Mouse (Mus musculus): ENCODE results near the gene Ins2. TPM values are rescaled to one million over a fixed set of nuclear protein-coding genes. Genes with fewer than 3 reads are reported as not detected.

The Ins2 gene
- total RNA-seq, 1 experiment: not detected

GRCm38 (mm10) chr7:142655633-142656032, 87.5 kb downstream of the Ins2 start:
- in situ Hi-C loops (cut with MboI; ENCODE audit: low sequenced_read_pairs in 2 of 2, unreplicated experiment in 2 of 2): no loop called here
- Histone ChIP-seq H3K9me3 (ENCODE audit: control insufficient read depth, insufficient read depth, low read depth, low read length) (no peaks in the 10 kb centered on the region), H3K27ac (ENCODE audit: insufficient read depth, low read depth, low read length, poor library complexity, severe bottlenecking) (no peak overlapping the region), H3K9ac (ENCODE audit: insufficient read depth, low read depth, low read length, poor library complexity, severe bottlenecking) (no peak overlapping the region), H3K4me1 (ENCODE audit: control insufficient read depth in 2 of 2, insufficient read depth in 2 of 2, low read length in 2 of 2, poor library complexity in 1 of 2) (peaks cover 0 to 24% of the 10 kb centered on the region in 2 experiments; a peak in 1 of 4 replicates), H3K4me3 (ENCODE audit: insufficient read depth in 1 of 2, low read depth in 1 of 2, low read length in 2 of 2, poor library complexity in 1 of 2, severe bottlenecking in 1 of 2) (no peak overlapping the region), H3K36me3 (ENCODE audit: control insufficient read depth, insufficient read depth, low read length, poor library complexity, severe bottlenecking) (no peaks in the 10 kb centered on the region)
- DNase-seq (ENCODE audit: low read depth, low spot score): no peak
- no peak for TF ChIP-seq ZC3H11A (IDR thresholded peaks at IDR 0.05; ENCODE audit: borderline replicate concordance, low read depth, low read length)
- no peak for TF ChIP-seq HCFC1 (IDR thresholded peaks at IDR 0.05; ENCODE audit: borderline replicate concordance, insufficient read depth, low read length)
- no peak for TF ChIP-seq CHD2 (IDR thresholded peaks at IDR 0.05; ENCODE audit: low read depth, low read length)
- no peak for TF ChIP-seq MAFK (IDR thresholded peaks at IDR 0.05; ENCODE audit: insufficient read depth, low read depth, low read length)
- no peak for TF ChIP-seq ZNF384 (IDR thresholded peaks at IDR 0.05; ENCODE audit: low read depth, low read length)

DNA sequence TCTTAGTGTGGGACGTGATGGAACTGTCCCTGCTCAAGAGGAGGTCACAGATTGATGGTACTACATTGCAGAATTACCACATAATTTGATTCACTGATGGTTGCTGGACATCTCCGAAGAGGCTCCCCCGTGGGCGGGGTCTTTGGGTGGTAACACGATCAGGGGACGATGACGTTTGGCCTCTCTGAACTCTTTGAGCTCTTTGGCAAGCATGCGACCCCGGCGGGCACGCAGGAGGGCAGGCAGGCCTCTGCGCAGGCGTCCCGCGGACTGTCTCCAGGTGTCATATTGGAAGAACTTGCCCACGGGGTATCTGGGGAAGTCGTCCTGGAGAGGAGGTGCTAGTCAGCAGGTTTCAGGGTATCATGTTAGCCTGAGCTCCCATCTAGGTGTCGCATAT, 89.5 kb downstream of the Ins2 start:
- H3K36me3 ChIP-seq (ENCODE audit: control insufficient read depth, insufficient read depth, low read length, poor library complexity, severe bottlenecking): no peaks in the 10 kb centered on the region
- H3K9ac ChIP-seq (ENCODE audit: insufficient read depth, low read depth, low read length, poor library complexity, severe bottlenecking): no peak overlapping the region
- no peaks in the 10 kb centered on the region for H3K9me3 ChIP-seq (ENCODE audit: control insufficient read depth, insufficient read depth, low read depth, low read length)
- H3K27ac ChIP-seq (ENCODE audit: insufficient read depth, low read depth, low read length, poor library complexity, severe bottlenecking): no peak overlapping the region
- H3K4me3 ChIP-seq (ENCODE audit: insufficient read depth in 1 of 2, low read depth in 1 of 2, low read length in 2 of 2, poor library complexity in 1 of 2, severe bottlenecking in 1 of 2): no peak overlapping the region
- no peak for DNase-seq (ENCODE audit: low read depth, low spot score)
- H3K4me1 ChIP-seq (ENCODE audit: control insufficient read depth in 2 of 2, insufficient read depth in 2 of 2, low read length in 2 of 2, poor library complexity in 1 of 2): peaks cover 0 to 14% of the 10 kb centered on the region in 2 experiments; a peak in 1 of 4 replicates
- in situ Hi-C loops (cut with MboI; ENCODE audit: low sequenced_read_pairs in 2 of 2, unreplicated experiment in 2 of 2): no loop called here
- no peak for TF ChIP-seq CHD2 (IDR thresholded peaks at IDR 0.05; ENCODE audit: low read depth, low read length)
- no peak for TF ChIP-seq ZNF384 (IDR thresholded peaks at IDR 0.05; ENCODE audit: low read depth, low read length)
- no peak for TF ChIP-seq HCFC1 (IDR thresholded peaks at IDR 0.05; ENCODE audit: borderline replicate concordance, insufficient read depth, low read length)
- TF ChIP-seq MAFK (IDR thresholded peaks at IDR 0.05; ENCODE audit: insufficient read depth, low read depth, low read length): no peak
- no peak for TF ChIP-seq ZC3H11A (IDR thresholded peaks at IDR 0.05; ENCODE audit: borderline replicate concordance, low read depth, low read length)

GRCm38 (mm10) chr7:142646676-142647075, 96.5 kb downstream of the Ins2 start:
- DNase-seq (ENCODE audit: low read depth, low spot score): no peak
- H3K36me3 ChIP-seq (ENCODE audit: control insufficient read depth, insufficient read depth, low read length, poor library complexity, severe bottlenecking): no peaks in the 10 kb centered on the region
- in situ Hi-C loops (cut with MboI; ENCODE audit: low sequenced_read_pairs in 2 of 2, unreplicated experiment in 2 of 2): no loop called here
- H3K4me3 ChIP-seq (ENCODE audit: insufficient read depth in 1 of 2, low read depth in 1 of 2, low read length in 2 of 2, poor library complexity in 1 of 2, severe bottlenecking in 1 of 2): no peak overlapping the region
- no peaks in the 10 kb centered on the region for H3K9me3 ChIP-seq (ENCODE audit: control insufficient read depth, insufficient read depth, low read depth, low read length)
- TF ChIP-seq ZC3H11A (IDR thresholded peaks at IDR 0.05; ENCODE audit: borderline replicate concordance, low read depth, low read length) (no peak), HCFC1 (IDR thresholded peaks at IDR 0.05; ENCODE audit: borderline replicate concordance, insufficient read depth, low read length) (no peak), MAFK (IDR thresholded peaks at IDR 0.05; ENCODE audit: insufficient read depth, low read depth, low read length) (no peak), ZNF384 (IDR thresholded peaks at IDR 0.05; ENCODE audit: low read depth, low read length) (no peak), CHD2 (IDR thresholded peaks at IDR 0.05; ENCODE audit: low read depth, low read length) (no peak)
- no peaks in the 10 kb centered on the region for H3K4me1 ChIP-seq (ENCODE audit: control insufficient read depth in 2 of 2, insufficient read depth in 2 of 2, low read length in 2 of 2, poor library complexity in 1 of 2)
- H3K27ac ChIP-seq (ENCODE audit: insufficient read depth, low read depth, low read length, poor library complexity, severe bottlenecking): no peak overlapping the region
- H3K9ac ChIP-seq (ENCODE audit: insufficient read depth, low read depth, low read length, poor library complexity, severe bottlenecking): no peak overlapping the region

DNA sequence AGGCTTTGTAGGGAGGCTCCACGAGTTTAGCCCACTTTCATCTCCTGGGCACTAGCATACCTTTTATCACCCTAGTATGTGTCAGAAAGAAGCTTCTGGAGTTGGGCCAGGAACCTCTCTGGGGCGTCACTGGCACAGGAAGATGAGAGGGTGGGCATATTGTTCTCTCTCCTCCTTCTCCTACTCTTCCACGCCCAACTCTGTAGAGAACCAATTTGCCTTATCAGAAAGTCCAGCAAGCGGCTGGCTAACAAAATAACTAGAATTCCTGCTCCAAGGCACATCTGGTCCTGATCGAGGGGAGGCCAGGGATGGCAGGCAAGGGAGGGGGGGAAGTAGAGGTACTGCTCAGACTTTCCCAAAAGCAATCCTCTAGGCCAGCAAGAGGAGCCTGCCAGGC, 98.1 kb downstream of the Ins2 start:
- no peaks in the 10 kb centered on the region for H3K9me3 ChIP-seq (ENCODE audit: control insufficient read depth, insufficient read depth, low read depth, low read length)
- H3K4me1 ChIP-seq (ENCODE audit: control insufficient read depth in 2 of 2, insufficient read depth in 2 of 2, low read length in 2 of 2, poor library complexity in 1 of 2): no peaks in the 10 kb centered on the region
- TF ChIP-seq HCFC1 (IDR thresholded peaks at IDR 0.05; ENCODE audit: borderline replicate concordance, insufficient read depth, low read length): no peak
- no peak for TF ChIP-seq ZNF384 (IDR thresholded peaks at IDR 0.05; ENCODE audit: low read depth, low read length)
- no peak for TF ChIP-seq MAFK (IDR thresholded peaks at IDR 0.05; ENCODE audit: insufficient read depth, low read depth, low read length)
- H3K9ac ChIP-seq (ENCODE audit: insufficient read depth, low read depth, low read length, poor library complexity, severe bottlenecking): no peak overlapping the region
- in situ Hi-C loops (cut with MboI; ENCODE audit: low sequenced_read_pairs in 2 of 2, unreplicated experiment in 2 of 2): no loop called here
- H3K27ac ChIP-seq (ENCODE audit: insufficient read depth, low read depth, low read length, poor library complexity, severe bottlenecking): no peak overlapping the region
- H3K36me3 ChIP-seq (ENCODE audit: control insufficient read depth, insufficient read depth, low read length, poor library complexity, severe bottlenecking): no peaks in the 10 kb centered on the region
- H3K4me3 ChIP-seq (ENCODE audit: insufficient read depth in 1 of 2, low read depth in 1 of 2, low read length in 2 of 2, poor library complexity in 1 of 2, severe bottlenecking in 1 of 2): no peak overlapping the region
- DNase-seq (ENCODE audit: low read depth, low spot score): no peak

GRCm38 (mm10) chr7:142636178-142636577, 107.0 kb downstream of the Ins2 start:
- in situ Hi-C loops (cut with MboI; ENCODE audit: low sequenced_read_pairs in 2 of 2, unreplicated experiment in 2 of 2): no loop called here
- no peaks in the 10 kb centered on the region for H3K4me1 ChIP-seq (ENCODE audit: control insufficient read depth in 2 of 2, insufficient read depth in 2 of 2, low read length in 2 of 2, poor library complexity in 1 of 2)
- DNase-seq (ENCODE audit: low read depth, low spot score): no peak

More at GRCm38 (mm10) chr7:142636178-142636577, 107.0 kb downstream of the Ins2 start:
- H3K4me3 ChIP-seq (ENCODE audit: insufficient read depth in 1 of 2, low read depth in 1 of 2, low read length in 2 of 2, poor library complexity in 1 of 2, severe bottlenecking in 1 of 2): no peak overlapping the region
- no peak overlapping the region for H3K27ac ChIP-seq (ENCODE audit: insufficient read depth, low read depth, low read length, poor library complexity, severe bottlenecking)
- no peaks in the 10 kb centered on the region for H3K9me3 ChIP-seq (ENCODE audit: control insufficient read depth, insufficient read depth, low read depth, low read length)
- no peaks in the 10 kb centered on the region for H3K36me3 ChIP-seq (ENCODE audit: control insufficient read depth, insufficient read depth, low read length, poor library complexity, severe bottlenecking)
- no peak overlapping the region for H3K9ac ChIP-seq (ENCODE audit: insufficient read depth, low read depth, low read length, poor library complexity, severe bottlenecking)
- no peak for TF ChIP-seq ZC3H11A (IDR thresholded peaks at IDR 0.05; ENCODE audit: borderline replicate concordance, low read depth, low read length)
- TF ChIP-seq MAFK (IDR thresholded peaks at IDR 0.05; ENCODE audit: insufficient read depth, low read depth, low read length): no peak
- no peak for TF ChIP-seq ZNF384 (IDR thresholded peaks at IDR 0.05; ENCODE audit: low read depth, low read length)
- TF ChIP-seq HCFC1 (IDR thresholded peaks at IDR 0.05; ENCODE audit: borderline replicate concordance, insufficient read depth, low read length): no peak
- no peak for TF ChIP-seq CHD2 (IDR thresholded peaks at IDR 0.05; ENCODE audit: low read depth, low read length)
